Mouse (Mus musculus): ENCODE measurements around the gene Txndc9.

GRCm38 (mm10) chr1:37985764-37986323, 11.8 kb downstream of the Txndc9 start:
- TF ChIP-seq CTCF (IDR thresholded peaks at IDR 0.05; ENCODE audit: insufficient read depth, low read depth, low read length) (peak; percentile 55), POLR2A (IDR thresholded peaks at IDR 0.05; ENCODE audit: insufficient read depth, low read depth, low read length) (no peak)

All from olfactory bulb, adult 2 months (tissue).